Mouse (Mus musculus) testis, postnatal 14 days (tissue): ENCODE results near the gene Xpot.
A peak's percentile ranks its signal among the peaks of the same experiment; 100 is the strongest.

Experiments used
- DNase-seq: peaks from one replicate; pipeline ENCODE4 v3.0.0; 2021; ENCODE audit warnings: low spot score

Xpot gene

DNA sequence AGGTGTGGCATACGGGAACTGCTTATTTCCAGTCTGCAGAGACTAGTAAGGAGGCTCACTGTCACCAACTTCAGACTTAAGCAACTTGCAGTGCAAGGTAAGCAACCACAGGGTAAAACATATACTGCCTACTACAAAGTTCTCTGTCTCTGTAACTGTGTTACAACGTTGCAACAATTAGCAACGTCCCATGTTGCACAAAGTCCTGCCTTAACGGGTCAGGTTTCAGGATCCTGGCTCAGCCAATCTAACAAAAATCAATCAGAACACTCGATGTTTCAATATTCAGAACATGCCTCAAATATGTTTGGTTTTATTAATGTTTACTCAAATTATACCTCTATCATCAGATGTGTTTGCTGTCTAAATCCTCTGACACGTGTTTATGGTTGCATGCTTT, 3.7 kb downstream of the Xpot start:
- no peak for DNase-seq

DNA sequence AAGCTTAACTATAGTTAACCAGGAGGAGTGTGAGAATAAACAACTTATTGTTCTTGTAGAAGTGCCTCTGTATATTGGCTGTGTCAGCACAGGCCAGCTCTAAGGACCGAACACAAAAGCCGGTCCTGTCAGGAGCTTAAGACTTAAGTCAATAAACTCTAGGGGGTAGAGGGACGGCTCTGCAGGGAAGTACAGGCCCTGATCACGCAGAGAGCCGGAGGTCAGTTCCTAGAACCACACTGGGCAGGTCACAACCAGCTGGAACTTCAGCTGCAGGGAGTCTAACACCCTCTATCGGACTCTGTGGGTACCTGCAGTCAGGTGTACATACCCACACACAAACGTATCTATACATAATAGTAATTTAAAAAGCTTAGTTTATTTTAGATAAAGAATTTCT, 10.2 kb downstream of the Xpot start:
- DNase-seq = no peak

- no peak for DNase-seq
Observed at GRCm38 (mm10) chr10:121615146-121615870, 10.8 kb downstream of the Xpot start.

- DNase-seq = no peak
Observed at GRCm38 (mm10) chr10:121613570-121613969, 12.6 kb downstream of the Xpot start.

DNA sequence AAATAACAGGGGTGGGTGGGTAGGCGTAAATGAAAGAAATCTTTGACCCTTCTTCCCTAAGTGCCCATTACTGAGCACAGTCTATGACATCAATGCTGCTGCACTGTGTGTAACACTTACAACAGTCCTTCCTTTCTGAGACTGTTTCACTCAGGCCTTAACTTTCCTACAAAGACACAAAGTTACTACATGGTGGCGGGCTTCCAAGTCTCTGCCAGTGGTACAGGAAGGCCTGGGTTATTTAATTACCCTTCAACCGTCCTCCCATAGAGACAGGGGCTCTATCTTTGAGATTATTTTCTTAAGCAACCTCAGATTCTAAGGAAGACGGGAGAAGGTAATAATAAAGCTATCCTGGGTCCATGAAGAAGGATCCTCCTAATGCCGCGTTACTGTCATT, 13.7 kb downstream of the Xpot start:
- DNase-seq = peak; percentile 46

DNA sequence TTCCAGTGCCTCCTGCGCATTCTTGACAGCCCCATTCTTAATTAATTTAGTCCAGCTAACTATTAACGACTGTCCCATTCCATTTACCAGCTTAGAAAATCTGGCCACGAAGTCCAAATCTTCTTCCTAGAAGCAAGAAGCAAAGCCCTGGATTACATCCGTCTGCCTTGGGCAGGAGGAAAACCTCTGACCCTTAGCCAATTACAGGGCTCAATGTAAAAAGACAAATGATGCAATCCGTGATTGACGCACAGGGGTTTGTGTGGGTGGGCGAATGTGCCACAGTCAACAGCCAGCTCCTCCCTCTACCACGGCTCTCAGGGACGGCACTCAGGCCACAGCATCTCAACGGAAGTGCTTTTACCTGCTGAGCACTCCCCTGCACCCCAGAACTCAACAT, 14.5 kb downstream of the Xpot start:
- DNase-seq = no peak

DNA sequence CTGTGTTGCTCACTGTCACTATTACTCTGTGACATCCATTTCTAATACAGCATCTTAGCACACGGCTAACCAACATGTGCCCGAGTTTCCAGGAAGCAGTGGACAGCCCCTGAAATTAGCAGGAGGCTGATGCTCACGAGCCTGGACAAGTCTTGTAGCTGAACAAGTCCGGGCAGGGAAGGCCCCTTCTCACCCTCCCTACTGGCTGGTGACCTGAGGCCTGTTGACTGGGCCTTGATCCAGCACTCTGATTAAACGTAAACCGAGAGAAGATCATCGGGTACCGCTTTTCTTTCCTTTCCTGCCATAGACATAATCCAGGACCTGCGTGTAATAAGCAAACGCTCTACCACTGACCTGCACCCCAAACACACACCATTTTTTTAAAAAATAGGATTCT, 18.0 kb downstream of the Xpot start:
- no peak for DNase-seq

DNA sequence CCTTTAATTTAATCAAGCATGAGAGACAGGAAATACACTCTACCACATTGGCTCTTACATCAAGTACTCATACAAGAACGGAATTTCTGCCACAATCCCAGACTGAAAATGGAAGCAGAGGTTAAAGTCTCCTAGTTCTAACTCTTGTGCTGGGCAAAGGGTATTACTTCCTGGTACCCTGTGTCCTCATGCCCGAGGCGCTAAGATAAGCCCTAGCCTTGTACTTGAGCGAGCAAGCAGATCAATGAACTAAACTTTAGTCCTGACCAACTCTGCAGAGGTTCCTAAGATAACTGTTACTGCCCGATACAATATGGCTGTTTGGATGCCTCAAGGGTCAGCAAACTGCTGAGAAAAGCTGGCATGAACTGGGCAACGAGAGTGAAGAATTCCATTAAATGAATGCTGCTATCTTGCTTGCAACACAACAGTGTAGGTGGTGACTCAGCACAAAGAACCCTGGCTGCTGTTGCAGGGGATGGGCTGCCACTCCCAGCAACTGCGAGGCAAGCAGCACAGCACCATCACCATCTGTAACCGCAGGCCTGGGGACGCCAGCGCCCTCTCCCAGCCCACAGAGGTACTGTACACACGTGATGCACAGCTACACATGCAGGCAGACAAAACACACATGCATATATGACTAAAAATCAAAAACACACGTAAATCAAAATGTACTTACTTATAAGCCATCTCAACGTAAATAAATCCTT, 21.3 kb downstream of the Xpot start:
- no peak for DNase-seq

DNA sequence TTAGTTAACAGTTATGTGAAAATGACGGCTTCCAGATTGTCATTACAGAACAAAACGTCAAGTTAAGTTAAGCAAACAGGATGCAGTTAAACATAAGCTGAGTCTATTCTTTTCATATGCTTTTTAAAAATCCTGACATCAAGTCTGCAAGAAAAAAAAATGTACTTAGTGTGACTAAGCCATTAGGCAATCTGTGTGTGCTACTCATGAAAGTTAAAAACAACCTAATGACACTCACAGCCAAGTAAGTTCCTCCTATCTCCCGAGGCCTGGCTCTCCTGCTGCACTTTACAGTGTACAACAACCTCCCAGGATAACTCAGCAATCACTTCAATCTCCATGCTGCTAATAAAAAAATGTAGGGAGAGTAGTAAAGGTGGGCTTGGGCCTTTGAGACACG, 22.6 kb downstream of the Xpot start:
- DNase-seq = no peak

DNA sequence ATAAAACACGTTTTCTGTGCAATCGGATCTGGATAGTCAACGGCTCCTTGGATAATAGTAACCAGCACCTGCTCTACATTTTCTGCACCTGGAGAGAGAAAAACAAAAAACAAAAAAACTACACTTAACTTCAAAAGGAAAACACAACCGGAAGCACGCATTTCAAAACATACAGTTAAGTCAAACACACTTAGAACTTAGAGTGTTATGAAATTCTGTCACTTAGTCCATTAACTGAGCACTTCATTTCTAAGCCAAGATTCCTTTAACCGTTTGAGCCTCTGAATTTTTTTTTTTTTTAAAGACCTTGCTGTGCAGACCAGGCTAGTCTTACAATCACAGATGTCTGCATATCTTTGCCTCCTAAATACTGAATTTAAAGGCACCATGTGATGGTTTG, 24.9 kb downstream of the Xpot start:
- no peak for DNase-seq

DNA sequence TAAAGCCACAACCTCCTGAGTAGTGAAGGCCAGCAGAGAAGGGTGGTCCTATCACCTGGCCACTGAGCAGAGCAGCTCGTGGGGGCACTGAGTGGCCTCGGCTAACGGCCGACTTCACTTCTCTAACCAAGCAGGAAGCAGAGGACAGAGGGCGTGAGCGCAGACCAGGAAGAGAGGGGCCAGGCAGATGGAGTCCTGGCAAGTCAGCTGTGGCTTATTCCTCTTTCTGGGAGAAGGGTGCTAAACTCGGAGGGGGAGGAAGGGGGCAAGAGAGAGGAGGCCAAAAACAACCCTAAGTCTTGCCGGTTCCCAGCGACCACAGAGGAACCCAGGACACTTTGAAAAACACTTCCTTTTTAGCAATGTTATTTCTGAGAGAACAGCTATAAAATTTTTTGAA, 29.6 kb downstream of the Xpot start:
- DNase-seq = no peak

DNA sequence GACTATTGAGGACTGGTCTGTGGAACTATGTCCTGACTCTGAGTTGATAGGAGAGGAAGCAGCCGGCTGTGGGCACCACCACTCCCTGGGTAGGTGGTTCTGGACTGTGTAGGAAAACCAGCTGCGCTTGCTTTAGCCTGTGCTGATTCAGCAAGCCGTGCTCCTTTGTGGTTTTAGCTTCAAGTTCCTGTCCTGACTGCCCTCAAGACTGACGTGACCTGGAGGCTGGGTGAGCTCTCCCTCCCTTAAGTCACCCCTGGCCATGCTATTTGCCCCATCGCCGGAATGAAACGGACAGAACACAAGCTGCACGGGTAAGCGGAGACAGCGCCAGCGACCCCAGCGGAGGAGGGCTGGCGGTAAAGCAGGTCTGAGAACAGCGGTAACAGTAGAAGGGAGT, 35.0 kb downstream of the Xpot start:
- DNase-seq = no peak

DNA sequence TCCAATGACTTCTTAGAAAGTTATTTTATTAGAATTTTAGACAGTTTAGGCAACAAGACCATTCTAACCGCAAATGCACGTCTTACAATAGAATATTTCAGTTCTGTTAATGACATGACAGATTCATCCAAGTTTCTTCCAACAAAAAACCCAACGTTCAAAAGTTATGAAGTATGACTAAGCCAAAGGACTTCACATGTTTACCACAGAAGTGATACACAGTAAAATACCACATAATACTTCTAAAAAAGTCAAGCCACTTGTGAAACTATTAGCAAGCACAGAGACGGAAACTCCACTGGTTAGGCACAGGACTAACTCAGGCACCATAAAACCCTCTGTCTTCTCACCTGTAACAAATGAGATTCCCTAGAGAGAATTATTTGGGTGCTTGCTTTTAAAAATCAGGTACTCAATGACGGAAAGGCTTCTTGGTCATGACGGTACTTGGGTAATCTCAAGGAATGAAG, 38.7 kb downstream of the Xpot start:
- DNase-seq = no peak

DNA sequence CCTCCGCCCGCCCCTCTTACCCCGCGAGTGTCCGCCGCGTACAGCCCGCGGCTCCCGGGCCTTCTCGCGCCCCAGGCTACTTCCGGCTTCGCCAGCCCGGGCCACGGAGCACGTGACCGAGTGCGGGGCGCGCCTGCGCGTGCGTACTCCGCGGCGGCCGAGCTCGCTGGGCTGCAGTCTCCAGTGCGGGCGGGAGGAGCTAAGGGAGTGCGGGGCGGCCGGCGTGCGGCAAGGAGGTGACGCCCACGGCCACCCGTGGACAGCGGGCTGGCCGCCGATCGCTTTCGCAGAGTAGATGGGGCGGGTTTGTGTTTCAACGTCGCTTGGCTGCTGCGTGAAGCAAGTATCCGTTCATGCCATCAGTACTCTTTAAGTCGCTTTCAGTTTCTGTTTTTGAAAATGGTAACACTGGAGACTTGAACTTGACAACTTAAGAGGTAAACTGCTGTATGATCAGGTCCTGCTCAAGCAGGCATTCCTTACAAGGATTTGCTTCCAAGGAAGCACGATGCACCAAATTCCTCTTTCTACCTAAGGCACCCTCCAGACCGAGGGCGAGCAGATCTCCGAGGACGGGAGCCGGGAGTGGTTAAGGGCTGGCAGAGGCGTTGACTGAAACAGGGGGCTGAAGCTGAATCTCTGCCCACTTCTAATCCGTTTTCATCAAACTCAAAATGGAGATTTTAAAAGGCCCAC, 39.3 kb downstream of the Xpot start, which contains the start of gene Tbk1:
Gene Tbk1, minus strand, starts transcription at position 113 of the 696 bp plus-strand sequence.
- peak; percentile 94 for DNase-seq

DNA sequence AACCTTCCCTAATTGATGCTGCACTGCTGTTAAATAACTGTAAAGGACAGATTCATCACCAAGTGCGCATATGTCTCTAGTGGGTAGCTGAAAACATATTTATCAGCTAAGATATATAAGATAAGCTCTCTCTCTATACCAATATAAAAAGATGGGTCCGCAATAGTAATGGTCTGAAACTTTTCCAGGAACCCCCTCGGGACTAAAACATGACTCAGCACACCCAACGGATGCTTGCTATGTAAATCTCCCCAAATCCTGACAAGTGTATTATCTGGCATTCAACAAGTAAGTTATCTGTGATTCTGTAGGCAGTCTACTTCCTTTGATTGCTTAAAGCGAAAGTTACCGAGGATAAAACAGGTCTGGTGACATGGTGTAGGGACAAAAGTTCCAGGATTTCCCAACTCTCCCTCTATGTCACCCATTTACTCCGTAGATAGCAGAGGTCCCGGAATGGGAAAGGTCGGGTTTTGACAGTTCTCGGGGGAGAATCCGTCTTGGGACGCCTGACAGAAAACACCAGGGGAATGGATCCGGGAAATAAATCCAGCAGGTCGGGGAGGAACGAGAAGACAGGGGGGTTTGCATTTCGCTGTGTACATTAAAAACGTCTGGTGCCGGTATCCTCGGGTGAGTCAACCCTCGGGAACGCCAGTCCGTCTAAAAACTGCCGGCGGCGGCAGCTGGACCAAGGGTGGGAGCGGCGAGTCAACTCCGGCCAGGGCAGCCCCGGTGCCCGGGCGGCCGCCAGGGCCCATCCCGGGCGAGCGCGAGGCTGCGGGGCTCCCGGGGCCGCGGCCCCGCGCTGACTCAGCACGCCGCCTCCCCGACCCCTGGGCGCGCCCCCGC, 40.1 kb downstream of the Xpot start:
- DNase-seq = no peak

DNA sequence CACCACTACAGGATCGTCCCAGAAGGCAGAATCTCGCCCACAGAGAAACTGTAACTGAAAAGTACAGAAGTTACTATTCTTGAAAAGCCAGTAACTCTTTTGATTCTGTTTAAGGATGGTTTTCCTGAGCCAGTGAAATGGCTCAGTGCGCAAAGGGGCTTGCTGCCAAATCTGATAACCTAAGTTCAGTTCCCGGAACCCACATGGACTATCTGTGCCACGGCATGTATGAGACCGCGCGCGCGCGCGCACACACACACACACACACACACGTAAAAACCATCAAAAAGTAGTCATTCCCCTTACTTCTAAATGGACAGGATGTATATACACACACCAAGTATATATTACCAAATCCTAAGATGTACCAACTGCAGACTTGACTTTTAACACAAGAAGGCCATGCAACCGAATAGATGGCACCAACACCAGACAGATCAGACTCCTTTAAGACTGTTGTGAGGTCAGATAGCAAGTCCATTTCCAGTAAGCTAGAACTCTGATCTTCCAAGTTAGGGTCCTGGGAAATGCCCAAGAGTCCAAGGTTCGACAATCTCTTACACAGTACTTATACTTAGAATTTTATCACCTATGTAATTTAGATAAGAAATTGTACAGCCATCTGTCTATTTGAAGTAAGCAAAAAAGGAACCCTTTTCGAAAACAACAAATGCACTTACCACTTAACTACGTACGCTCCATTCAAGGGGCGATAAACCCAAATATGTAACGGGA, 40.9 kb downstream of the Xpot start:
- no peak for DNase-seq

DNA sequence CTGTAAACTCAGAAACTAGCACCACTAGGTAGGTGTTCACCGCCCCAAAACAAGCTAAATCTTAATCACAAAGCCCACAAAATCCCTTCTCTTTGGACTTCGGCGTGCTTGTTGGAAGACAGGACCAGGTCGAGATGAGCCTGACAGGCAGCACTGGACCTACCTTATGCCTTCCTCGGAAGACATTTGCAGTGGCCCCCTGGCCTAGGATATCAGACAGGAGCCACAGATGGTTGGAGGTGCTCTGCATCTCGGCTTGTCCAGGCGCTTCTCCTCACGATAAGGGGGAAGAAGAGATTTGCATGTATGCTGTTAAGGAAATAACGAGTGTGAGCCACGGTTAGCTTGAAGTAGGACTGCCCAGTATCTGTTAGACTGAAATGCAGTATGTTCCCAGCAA, 42.1 kb downstream of the Xpot start:
- DNase-seq = no peak

DNA sequence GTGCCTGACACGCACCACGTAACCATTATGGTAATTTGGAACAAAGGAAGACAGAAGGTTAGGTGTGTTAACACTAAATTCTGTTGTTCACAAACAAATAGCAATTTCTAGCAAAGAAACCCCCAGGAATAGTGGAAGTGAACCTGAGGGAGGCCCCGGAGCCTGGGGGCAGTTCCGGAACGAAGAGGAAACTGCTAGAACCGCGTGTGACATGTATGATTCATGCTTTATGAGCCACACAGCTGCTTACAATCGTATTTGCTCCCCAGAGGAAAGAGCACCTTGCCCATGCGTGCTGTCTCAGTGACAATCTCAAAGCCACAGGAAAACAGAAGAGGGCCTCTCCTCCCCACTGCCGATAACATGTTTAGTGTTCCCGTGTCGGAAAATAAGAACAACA, 43.1 kb downstream of the Xpot start:
- DNase-seq = no peak

GRCm38 (mm10) chr10:121582287-121582686, 43.8 kb downstream of the Xpot start:
- no peak for DNase-seq

DNA sequence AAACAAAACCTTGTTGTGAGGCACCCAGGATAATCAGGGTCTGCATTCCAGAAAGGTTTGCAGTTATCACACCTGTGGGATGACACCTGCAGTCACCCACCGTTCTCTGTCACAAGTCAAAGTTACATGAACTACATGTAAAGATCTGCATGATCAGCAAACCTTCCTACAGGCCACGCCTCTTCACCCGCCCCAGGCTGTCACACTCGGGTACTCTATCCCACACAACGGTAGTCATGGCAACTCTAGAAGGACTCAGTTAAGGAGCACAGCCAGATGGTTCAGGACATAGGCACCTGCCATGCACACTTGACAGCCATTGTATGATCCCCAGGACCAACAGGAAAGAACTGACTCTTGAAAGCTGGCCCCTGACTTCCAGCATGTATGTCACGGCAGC, 44.7 kb downstream of the Xpot start:
- no peak for DNase-seq

- no peak for DNase-seq
Observed at GRCm38 (mm10) chr10:121580381-121580780, 45.8 kb downstream of the Xpot start.
